Mouse (Mus musculus) neural tube, embryonic 13.5 days (tissue): Measurements from ENCODE around the gene Prss41. TPM values are rescaled to one million over a fixed set of nuclear protein-coding genes. Genes with fewer than 3 reads are reported as not detected.

ENCODE experiments used
- ATAC-seq: fragments of 200-750 bp; cut with Nextera tagmentation; 2 replicates; pipeline ENCODE4 v1.8.0; 2017; ENCODE audit warnings: low read depth, mild to moderate bottlenecking, moderate TSS enrichment, moderate library complexity
- H3K27ac ChIP-seq: fragments of 300-500 bp; sonication (generic); replicated peaks from 2 replicates; pipeline ENCODE4 v1.5.1; 2015; ENCODE audit warnings: moderate library complexity, mild to moderate bottlenecking, inconsistent platforms
- H3K27me3 ChIP-seq: fragments of 300-500 bp; sonication (generic); 2 replicates; pipeline ENCODE4 v1.6.1; 2015; ENCODE audit warnings: mild to moderate bottlenecking, inconsistent platforms
- H3K36me3 ChIP-seq: fragments of 300-500 bp; sonication (generic); 2 replicates; pipeline ENCODE4 v1.6.1; 2015; ENCODE audit warnings: mild to moderate bottlenecking, inconsistent platforms
- H3K4me1 ChIP-seq: fragments of 300-500 bp; sonication (generic); replicated peaks from 2 replicates; pipeline ENCODE4 v1.6.1; 2015; ENCODE audit warnings: inconsistent platforms
- H3K4me2 ChIP-seq: fragments of 300-500 bp; sonication (generic); 2 replicates; pipeline ENCODE4 v1.6.1; 2015; ENCODE audit warnings: inconsistent platforms, mild to moderate bottlenecking, moderate library complexity
- H3K4me3 ChIP-seq: fragments of 300-500 bp; sonication (generic); 2 replicates; pipeline ENCODE4 v1.5.1; 2015; ENCODE audit warnings: mild to moderate bottlenecking, inconsistent platforms
- H3K9ac ChIP-seq: fragments of 300-500 bp; sonication (generic); 2 replicates; pipeline ENCODE4 v1.6.1; 2015; ENCODE audit warnings: moderate library complexity, mild to moderate bottlenecking, inconsistent platforms
- H3K9me3 ChIP-seq: fragments of 300-500 bp; sonication (generic); 2 replicates; pipeline ENCODE4 v1.6.1; 2016; ENCODE audit warnings: inconsistent platforms
- WGBS: fragments of 180-500 bp; shearing (Covaris S2); methylation state at CpG from one replicate; pipeline ENCODE4 v1.1.7; 2015; 5-methylcytosine and 5-hydroxymethylcytosine counted together
- polyA plus RNA-seq: library from polyadenylated mRNA; unstranded; fragments of >200 nt; fragmentation: Nextera tagmentation; extraction: Ambion mirVana; gene quantifications from 2 replicates; pipeline ENCODE4 v1.2.1, GENCODE M21; 2015

Gene Prss41
- polyA plus RNA-seq, 1 experiment from 2014 or later = 1.4 TPM

DNA sequence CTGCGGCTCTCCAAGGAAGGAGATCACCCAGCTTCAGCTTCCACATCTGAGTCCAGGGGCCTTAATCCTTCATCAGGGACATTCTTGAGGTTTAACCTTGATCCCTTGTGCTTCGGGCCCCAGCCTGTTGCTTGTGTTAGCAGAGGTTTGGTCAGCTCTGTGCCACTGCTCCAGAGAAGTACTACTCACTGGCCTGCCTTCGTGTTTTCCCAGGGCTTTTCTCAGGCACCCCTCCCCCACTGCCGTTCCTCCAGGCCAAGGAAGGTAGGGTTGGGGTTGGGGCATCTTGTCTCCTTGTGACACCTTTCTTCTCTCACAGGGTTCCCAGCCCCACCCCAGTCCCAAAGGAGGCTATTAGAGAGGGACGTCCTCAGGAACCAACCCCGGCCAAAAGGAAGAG, 21.9 kb downstream of the Prss41 start:
- ATAC-seq = no peak
- WGBS = 75% methylated on average over 6 of the region's 6 CpGs
- H3K4me2 ChIP-seq = no peak overlapping the region
- no peak overlapping the region for H3K27ac ChIP-seq
- no peaks in the 10 kb centered on the region for H3K27me3 ChIP-seq
- H3K36me3 ChIP-seq = peaks cover 100% of the 10 kb centered on the region
- H3K9me3 ChIP-seq = peaks cover 14% of the 10 kb centered on the region
- peaks cover 11% of the 10 kb centered on the region for H3K4me1 ChIP-seq
- H3K9ac ChIP-seq = no peak overlapping the region
- H3K4me3 ChIP-seq = no peak overlapping the region

- Histone ChIP-seq H3K4me3 (no peak overlapping the region), H3K9me3 (peaks cover 16% of the 10 kb centered on the region), H3K9ac (no peak overlapping the region), H3K4me2 (no peak overlapping the region), H3K36me3 (peaks cover 100% of the 10 kb centered on the region), H3K27ac (no peak overlapping the region), H3K4me1 (no peaks in the 10 kb centered on the region), H3K27me3 (no peaks in the 10 kb centered on the region)
- 96% methylated on average over 5 of the region's 5 CpGs for WGBS
- ATAC-seq = no peak
These were observed 23.2 kb downstream of the Prss41 start for GRCm38 (mm10) chr17:23820731-23821130.

DNA sequence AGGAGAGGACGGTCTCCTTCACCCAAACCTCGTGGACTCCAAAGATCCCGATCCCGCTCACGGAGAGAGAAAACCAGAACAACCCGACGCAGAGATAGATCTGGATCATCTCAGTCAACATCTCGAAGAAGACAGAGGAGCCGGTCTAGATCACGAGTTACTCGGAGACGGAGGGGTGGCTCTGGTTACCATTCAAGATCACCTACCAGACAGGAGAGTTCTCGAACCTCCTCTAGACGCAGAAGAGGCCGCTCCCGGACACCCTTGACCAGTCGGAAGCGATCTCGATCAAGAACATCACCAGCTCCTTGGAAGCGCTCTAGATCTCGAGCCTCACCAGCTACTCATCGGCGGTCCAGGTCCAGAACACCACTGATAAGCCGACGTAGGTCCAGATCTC, 24.7 kb downstream of the Prss41 start:
- H3K4me1 ChIP-seq = no peaks in the 10 kb centered on the region
- no peak overlapping the region for H3K4me3 ChIP-seq
- H3K27me3 ChIP-seq = no peaks in the 10 kb centered on the region
- peaks cover 24% of the 10 kb centered on the region for H3K9me3 ChIP-seq
- H3K4me2 ChIP-seq = no peak overlapping the region
- H3K27ac ChIP-seq = no peak overlapping the region
- H3K36me3 ChIP-seq = peaks cover 100% of the 10 kb centered on the region
- no peak overlapping the region for H3K9ac ChIP-seq
- no peak for ATAC-seq
- WGBS = 97% methylated on average over 25 of the region's 25 CpGs

DNA sequence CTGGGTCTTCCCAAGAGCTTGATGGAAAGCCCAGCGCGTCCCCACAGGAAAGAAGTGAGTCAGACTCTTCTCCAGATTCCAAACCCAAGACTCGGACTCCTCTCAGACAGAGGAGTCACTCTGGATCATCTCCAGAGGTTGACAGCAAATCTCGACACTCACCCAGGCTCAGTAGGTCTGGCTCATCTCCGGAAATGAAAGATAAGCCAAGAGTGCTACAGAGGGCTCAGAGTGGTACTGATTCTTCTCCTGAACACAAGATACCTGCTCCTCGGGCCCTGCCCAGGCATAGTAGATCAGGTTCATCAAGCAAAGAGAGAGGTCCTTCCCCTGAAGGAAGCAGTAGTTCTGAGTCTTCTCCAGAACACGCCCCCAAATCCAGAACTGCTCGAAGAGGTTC, 25.4 kb downstream of the Prss41 start:
- 98% methylated on average over 8 of the region's 8 CpGs for WGBS
- H3K9me3 ChIP-seq = peaks cover 24% of the 10 kb centered on the region
- ATAC-seq = no peak
- no peak overlapping the region for H3K9ac ChIP-seq
- H3K27ac ChIP-seq = no peak overlapping the region
- peaks cover 99% of the 10 kb centered on the region for H3K36me3 ChIP-seq
- no peak overlapping the region for H3K4me3 ChIP-seq
- H3K27me3 ChIP-seq = no peaks in the 10 kb centered on the region
- H3K4me1 ChIP-seq = no peaks in the 10 kb centered on the region
- no peak overlapping the region for H3K4me2 ChIP-seq

DNA sequence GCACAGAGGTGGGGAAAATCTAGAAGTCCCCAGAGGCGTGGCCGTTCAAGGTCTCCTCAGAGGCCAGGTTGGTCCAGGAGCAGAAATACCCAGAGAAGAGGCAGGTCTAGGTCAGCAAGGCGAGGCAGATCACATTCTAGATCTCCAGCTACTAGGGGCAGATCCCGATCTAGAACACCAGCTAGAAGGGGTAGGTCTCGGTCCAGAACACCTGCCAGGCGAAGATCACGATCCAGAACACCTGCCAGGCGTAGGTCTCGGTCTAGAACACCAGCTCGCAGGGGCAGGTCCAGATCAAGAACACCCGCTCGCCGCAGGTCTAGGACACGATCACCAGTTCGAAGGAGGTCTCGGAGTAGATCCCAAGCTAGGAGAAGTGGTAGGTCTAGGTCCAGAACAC, 28.3 kb downstream of the Prss41 start:
- Histone ChIP-seq H3K9ac (no peak overlapping the region), H3K27ac (no peak overlapping the region), H3K4me2 (no peak overlapping the region), H3K9me3 (peaks cover 24% of the 10 kb centered on the region), H3K4me1 (no peaks in the 10 kb centered on the region), H3K27me3 (no peaks in the 10 kb centered on the region), H3K4me3 (no peak overlapping the region), H3K36me3 (peaks cover 96% of the 10 kb centered on the region)
- ATAC-seq = no peak
- WGBS = 98% methylated on average over 16 of the region's 16 CpGs

DNA sequence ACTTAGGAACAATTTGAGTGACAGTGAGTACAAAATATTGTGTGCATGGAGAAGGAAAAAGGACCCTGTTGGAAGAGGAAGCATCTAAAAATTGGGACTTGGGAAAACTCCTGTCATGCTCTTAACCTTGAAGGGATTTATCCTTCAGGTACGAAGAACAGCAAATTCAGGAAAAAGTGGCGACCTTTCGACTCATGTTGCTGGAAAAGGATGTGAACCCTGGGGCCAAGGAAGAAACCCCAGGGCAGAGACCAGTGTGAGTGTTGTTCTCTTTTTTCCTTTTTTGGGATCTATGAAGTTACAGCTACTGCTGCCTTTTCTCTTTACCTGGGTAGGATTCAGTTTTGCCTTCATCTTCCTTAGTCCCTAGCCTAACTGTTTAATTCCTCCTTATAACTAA, 36.1 kb downstream of the Prss41 start:
- Histone ChIP-seq H3K4me1 (peaks cover 36% of the 10 kb centered on the region), H3K36me3 (peaks cover 57% of the 10 kb centered on the region), H3K9me3 (no peaks in the 10 kb centered on the region), H3K27me3 (no peaks in the 10 kb centered on the region), H3K4me2 (no peak overlapping the region), H3K27ac (no peak overlapping the region), H3K9ac (no peak overlapping the region), H3K4me3 (no peak overlapping the region)
- 92% methylated on average over 3 of the region's 3 CpGs for WGBS
- ATAC-seq = no peak

- peaks cover 40% of the 10 kb centered on the region for H3K4me1 ChIP-seq
- peak overlapping the region; percentile 4; the same call in 1 of the 2 replicates for H3K4me3 ChIP-seq
- no peak for ATAC-seq
- WGBS = 81% methylated on average over 25 of the region's 25 CpGs
- peak overlapping the region; percentile 46; the same call in 1 of the 2 replicates for H3K9ac ChIP-seq
- peaks cover 47% of the 10 kb centered on the region for H3K36me3 ChIP-seq
- no peaks in the 10 kb centered on the region for H3K27me3 ChIP-seq
- H3K27ac ChIP-seq = no peak overlapping the region
- peak overlapping the region; percentile 89; the same call in 1 of the 2 replicates for H3K4me2 ChIP-seq
- H3K9me3 ChIP-seq = no peaks in the 10 kb centered on the region
These were observed 37.1 kb downstream of the Prss41 start for GRCm38 (mm10) chr17:23806867-23807266.

GRCm38 (mm10) chr17:23804426-23805085, 39.4 kb downstream of the Prss41 start:
- H3K4me1 ChIP-seq = peaks cover 40% of the 10 kb centered on the region
- H3K9me3 ChIP-seq = no peaks in the 10 kb centered on the region
- 7% methylated on average over 8 of the region's 8 CpGs for WGBS
- no peak for ATAC-seq
- peak overlapping the region; percentile 89 for H3K4me2 ChIP-seq
- H3K27me3 ChIP-seq = no peaks in the 10 kb centered on the region
- H3K9ac ChIP-seq = peak overlapping the region; percentile 98
- peak overlapping the region; percentile 81 for H3K4me3 ChIP-seq
- H3K27ac ChIP-seq = 0 out of 2 replicates have a peak overlapping the region, but pooled peaks have one; percentile 99
- H3K36me3 ChIP-seq = peaks cover 24% of the 10 kb centered on the region

- Histone ChIP-seq H3K4me2 (peak overlapping the region; percentile 89), H3K4me3 (peak overlapping the region; percentile 81), H3K27me3 (no peaks in the 10 kb centered on the region), H3K9me3 (no peaks in the 10 kb centered on the region), H3K9ac (peak overlapping the region; percentile 98), H3K4me1 (peaks cover 40% of the 10 kb centered on the region), H3K27ac (peak overlapping the region; percentile 99), H3K36me3 (peaks cover 20% of the 10 kb centered on the region)
- ATAC-seq = peak; percentile 67
- WGBS = 1% methylated on average over 54 of the region's 83 CpGs
These were observed 40.5 kb downstream of the Prss41 start for GRCm38 (mm10) chr17:23803366-23804041.

- peaks cover 15% of the 10 kb centered on the region for H3K36me3 ChIP-seq
- peak overlapping the region; percentile 81 for H3K4me3 ChIP-seq
- H3K4me2 ChIP-seq = peak overlapping the region; percentile 89
- peak; percentile 99 for ATAC-seq
- under 1% methylated on average over 60 of the region's 60 CpGs for WGBS
- no peaks in the 10 kb centered on the region for H3K27me3 ChIP-seq
- peaks cover 40% of the 10 kb centered on the region for H3K4me1 ChIP-seq
- no peaks in the 10 kb centered on the region for H3K9me3 ChIP-seq
- H3K27ac ChIP-seq = peak overlapping the region; percentile 99
- H3K9ac ChIP-seq = peak overlapping the region; percentile 98
These were observed 41.1 kb downstream of the Prss41 start for GRCm38 (mm10) chr17:23802746-23803365.

DNA sequence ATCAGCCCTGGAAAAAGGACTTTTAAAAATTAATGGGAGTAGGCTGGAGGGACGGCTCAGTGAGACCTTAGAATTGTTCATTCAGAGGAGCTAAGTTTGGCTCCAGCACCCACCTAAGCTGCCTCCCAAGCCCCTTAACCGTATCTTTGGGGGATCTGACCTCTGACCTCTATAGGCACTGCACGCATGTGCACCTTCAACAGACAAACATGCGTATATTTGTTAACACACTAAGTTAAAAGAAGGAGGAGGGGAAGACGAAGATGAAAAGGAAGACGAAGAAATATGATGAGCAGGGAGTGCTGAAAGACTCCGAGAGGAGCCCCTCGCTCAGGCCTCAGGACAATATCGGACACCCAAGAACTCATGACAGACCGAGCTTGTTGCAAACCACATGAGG, 42.3 kb downstream of the Prss41 start:
- WGBS = 90% methylated on average over 10 of the region's 10 CpGs
- H3K4me1 ChIP-seq = peaks cover 32% of the 10 kb centered on the region
- H3K9me3 ChIP-seq = no peaks in the 10 kb centered on the region
- no peak overlapping the region for H3K4me2 ChIP-seq
- H3K36me3 ChIP-seq = peaks cover 16% of the 10 kb centered on the region; the same call in 1 of the 2 replicates
- ATAC-seq = no peak
- H3K9ac ChIP-seq = no peak overlapping the region
- no peaks in the 10 kb centered on the region for H3K27me3 ChIP-seq
- no peak overlapping the region for H3K27ac ChIP-seq
- no peak overlapping the region for H3K4me3 ChIP-seq

DNA sequence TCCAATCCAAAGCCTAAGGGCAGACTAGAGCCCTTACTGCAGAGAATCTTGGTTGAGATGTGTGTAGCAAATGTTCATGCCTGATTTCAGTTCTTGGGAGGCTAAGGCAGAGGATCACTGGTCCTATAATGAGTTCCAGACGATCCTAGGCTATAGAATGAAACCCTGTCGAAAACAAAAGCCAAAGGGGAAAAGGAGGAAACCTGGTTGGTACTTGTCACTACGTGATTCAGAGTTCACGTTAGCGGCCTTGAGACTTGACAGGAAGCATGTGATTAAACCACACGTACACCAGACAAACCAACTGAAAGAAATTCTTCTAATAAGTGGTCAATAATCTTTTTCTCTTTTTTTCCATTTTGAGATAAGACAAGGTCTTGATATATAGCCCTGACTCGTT, 46.7 kb downstream of the Prss41 start:
- H3K4me1 ChIP-seq = peaks cover 7% of the 10 kb centered on the region
- H3K4me3 ChIP-seq = no peak overlapping the region
- WGBS = 88% methylated on average over 7 of the region's 7 CpGs
- no peak overlapping the region for H3K9ac ChIP-seq
- no peak overlapping the region for H3K4me2 ChIP-seq
- H3K36me3 ChIP-seq = peaks cover 25% of the 10 kb centered on the region; the same call in 1 of the 2 replicates
- H3K27me3 ChIP-seq = no peaks in the 10 kb centered on the region
- H3K9me3 ChIP-seq = no peaks in the 10 kb centered on the region
- no peak overlapping the region for H3K27ac ChIP-seq
- ATAC-seq = no peak
